Mouse (Mus musculus): ENCODE measurements around the gene Syp.

DNA sequence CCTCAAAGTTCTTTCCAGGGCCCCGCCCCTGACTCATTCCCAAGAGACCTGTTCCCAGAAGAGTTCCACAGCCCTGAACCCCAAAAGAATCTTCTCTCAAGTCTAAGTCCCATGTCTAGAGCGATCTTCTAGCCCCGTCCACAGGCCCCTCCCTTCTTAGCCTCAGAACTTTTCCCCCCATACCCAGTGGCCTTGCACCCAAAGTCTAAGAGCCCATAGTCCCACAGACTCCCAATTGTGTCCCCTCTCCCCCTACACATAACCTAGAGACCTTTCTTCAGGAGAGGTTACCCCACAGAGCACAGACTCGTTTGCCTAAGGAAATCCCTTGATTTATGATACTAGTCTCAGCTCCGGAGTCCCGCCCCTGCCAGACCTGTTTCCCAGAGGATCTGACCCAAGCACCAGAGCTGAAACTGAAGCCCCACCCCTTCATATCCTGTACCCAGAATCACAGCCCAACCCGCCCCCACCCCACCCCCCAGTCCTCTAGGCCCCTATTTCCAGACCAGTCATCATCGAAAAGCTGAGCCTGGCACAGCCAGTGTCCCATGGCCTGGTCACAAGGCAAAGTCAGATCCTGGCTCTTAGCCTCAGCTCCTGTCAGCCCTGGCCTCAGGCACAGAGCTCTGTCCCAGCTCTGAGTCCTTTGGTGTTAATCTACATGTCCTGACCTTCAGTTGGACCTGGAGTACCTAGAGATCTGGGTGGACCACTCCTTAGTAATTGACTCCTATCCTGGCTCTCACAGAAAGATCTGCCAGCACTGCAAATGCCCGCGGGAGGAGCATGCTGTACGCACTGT lies 20.7 kb downstream of the Syp start:
- no peak for TF ChIP-seq USF1 (IDR thresholded peaks at IDR 0.05; ENCODE audit: low read depth)
- TF ChIP-seq TCF12 (IDR thresholded peaks at IDR 0.05; ENCODE audit: insufficient read depth, poor library complexity, severe bottlenecking), result no peak
- no peak for TF ChIP-seq MAX (IDR thresholded peaks at IDR 0.05; ENCODE audit: low read depth)
- TF ChIP-seq POLR2AphosphoS2 (IDR thresholded peaks at IDR 0.05; ENCODE audit: insufficient read length, low read depth), result no peak
- no peak for TF ChIP-seq TCF3 (IDR thresholded peaks at IDR 0.05; ENCODE audit: insufficient read length, low read depth)
- TF ChIP-seq POLR2A (IDR thresholded peaks at IDR 0.05; ENCODE audit: insufficient read length, low read depth), result no peak
- TF ChIP-seq MYOD1 (IDR thresholded peaks at IDR 0.05; ENCODE audit: control insufficient read depth in 1 of 3, insufficient read length in 2 of 3, low read depth in 2 of 3), result no peak
- no peak for TF ChIP-seq MYOG (IDR thresholded peaks at IDR 0.05; ENCODE audit: control insufficient read depth in 1 of 3, insufficient read depth in 1 of 3, insufficient read length in 2 of 3, low read depth in 2 of 3)
- no peak for TF ChIP-seq E2F4 (IDR thresholded peaks at IDR 0.05; ENCODE audit: insufficient read depth)
- TF ChIP-seq CEBPB (IDR thresholded peaks at IDR 0.05; ENCODE audit: insufficient read depth, poor library complexity, severe bottlenecking), result no peak
